In genomic region chr3:122026676-122027075, GRCm38 (mm10) we compare ENCODE assay signal across 11 mouse cellular contexts. TPM values are rescaled to one million over a fixed set of nuclear protein-coding genes. Genes with fewer than 3 reads are reported as not detected.
DNase-seq lines count a peak whose midpoint lies in the region; ATAC-seq and TF ChIP-seq lines count a peak whose summit lies in the region.
"Had no signal": no experiment of that assay in that cellular context is flagged by ENCODE, and none has a peak within 500 bp of the region (broad histone marks: within the 10 kb centered on the region; RNA-seq: fewer than 3 reads in every experiment).

No protein-coding gene starts in this region.

- no peak for TF ChIP-seq POLR2A in heart, adult 2 months (IDR thresholded peaks at IDR 0.05; ENCODE audit: insufficient read depth, low read depth, low read length)

- H3K36me3 ChIP-seq in heart, adult 2 months (ENCODE audit: control insufficient read depth, insufficient read depth, low read length) = no peaks in the 10 kb centered on the region
- no peaks in the 10 kb centered on the region for H3K36me3 ChIP-seq in lung, postnatal 0 days (ENCODE audit: insufficient read depth, low read length)
- no peaks in the 10 kb centered on the region for H3K36me3 ChIP-seq in kidney, embryonic 16.5 days (ENCODE audit: insufficient read depth, low read length)
- H3K36me3 ChIP-seq in forebrain, embryonic 14.5 days (ENCODE audit: control insufficient read depth, insufficient read depth, low read length) = no peaks in the 10 kb centered on the region
- H3K36me3 ChIP-seq: liver, embryonic 13.5 days had no signal

- intact Hi-C loops in heart, adult 2 months (cut with DNase I) = no loop called here
- intact Hi-C loops in heart, postnatal 25 days (cut with DNase I) = no loop called here

- peak overlapping the region; percentile 42 for H3K27ac ChIP-seq in heart, adult 2 months
- H3K27ac ChIP-seq in lung, postnatal 0 days (ENCODE audit: low read length) = no peak overlapping the region
- peak overlapping the region; percentile 29 for H3K27ac ChIP-seq in kidney, embryonic 16.5 days (ENCODE audit: low read length)
- no peak overlapping the region for H3K27ac ChIP-seq in forebrain, embryonic 14.5 days (ENCODE audit: low read depth, low read length)
- H3K27ac ChIP-seq: liver, embryonic 13.5 days had no signal

- H3K9me3 ChIP-seq in lung, postnatal 0 days (ENCODE audit: low read length) = no peaks in the 10 kb centered on the region
- H3K9me3 ChIP-seq in kidney, embryonic 16.5 days (ENCODE audit: low read length) = no peaks in the 10 kb centered on the region
- H3K9me3 ChIP-seq in forebrain, embryonic 14.5 days (replicated peaks; ENCODE audit: control insufficient read depth, low read length) = no peaks in the 10 kb centered on the region
- H3K9me3 ChIP-seq: liver, embryonic 13.5 days; megakaryocyte, embryonic 14.5 days had no signal

- H3K27me3 ChIP-seq in heart, adult 2 months (ENCODE audit: control insufficient read depth, insufficient read depth, low read length) = no peaks in the 10 kb centered on the region
- no peaks in the 10 kb centered on the region for H3K27me3 ChIP-seq in lung, postnatal 0 days (replicated peaks; ENCODE audit: insufficient read depth, low read length)
- H3K27me3 ChIP-seq in kidney, embryonic 16.5 days (ENCODE audit: insufficient read depth, low read length) = no peaks in the 10 kb centered on the region
- no peaks in the 10 kb centered on the region for H3K27me3 ChIP-seq in forebrain, embryonic 14.5 days (replicated peaks; ENCODE audit: control insufficient read depth, insufficient read depth, low read length)
- H3K27me3 ChIP-seq: liver, embryonic 13.5 days; megakaryocyte, embryonic 14.5 days had no signal

- H3K4me2 ChIP-seq in lung, postnatal 0 days (replicated peaks; ENCODE audit: low read depth, low read length) = no peak overlapping the region
- no peak overlapping the region for H3K4me2 ChIP-seq in kidney, embryonic 16.5 days (replicated peaks; ENCODE audit: low read depth, low read length)
- H3K4me2 ChIP-seq in forebrain, embryonic 14.5 days (ENCODE audit: low read length) = no peak overlapping the region
- H3K4me2 ChIP-seq: liver, embryonic 13.5 days had no signal

- no peak for DNase-seq in heart, adult 2 months
- DNase-seq in heart, postnatal 25 days (ENCODE audit: low spot score) = no peak
- DNase-seq in lung, postnatal 0 days (ENCODE audit: low spot score) = peak; percentile 38
- no peak for DNase-seq in lung, postnatal 25 days (ENCODE audit: low spot score)
- DNase-seq in forebrain, embryonic 14.5 days (ENCODE audit: low spot score) = no peak
- DNase-seq in cerebellum, postnatal 14 days = no peak
- no peak for DNase-seq in layer of hippocampus, postnatal 14 days (ENCODE audit: low spot score in 2 of 2)
- DNase-seq: liver, embryonic 13.5 days; spleen, adult 18-20 months had no signal

- 40% methylated on average over 5 of the region's 5 CpGs for WGBS in heart, adult 2 months
- WGBS in lung, postnatal 0 days = 31% methylated on average over 5 of the region's 5 CpGs
- 54% methylated on average over 5 of the region's 5 CpGs for WGBS in kidney, embryonic 16.5 days
- 65% methylated on average over 5 of the region's 5 CpGs for WGBS in forebrain, embryonic 14.5 days

- TF ChIP-seq EP300 in heart, adult 2 months (IDR thresholded peaks at IDR 0.05; ENCODE audit: insufficient read depth, low read depth, low read length) = no peak
- TF ChIP-seq EP300 in lung, postnatal 0 days (IDR thresholded peaks at IDR 0.05) = no peak

- 0 out of 2 replicates have a peak, but pooled peaks cover 2% of the 10 kb centered on the region for H3K4me1 ChIP-seq in heart, adult 2 months (ENCODE audit: control insufficient read depth, insufficient read depth, low read length)
- H3K4me1 ChIP-seq in lung, postnatal 0 days (ENCODE audit: insufficient read depth, low read depth, low read length) = no peaks in the 10 kb centered on the region
- no peaks in the 10 kb centered on the region for H3K4me1 ChIP-seq in kidney, embryonic 16.5 days (ENCODE audit: insufficient read depth, low read length)
- H3K4me1 ChIP-seq in forebrain, embryonic 14.5 days (ENCODE audit: control insufficient read depth, insufficient read depth, low read length) = no peaks in the 10 kb centered on the region
- H3K4me1 ChIP-seq: liver, embryonic 13.5 days had no signal

- no peak overlapping the region for H3K4me3 ChIP-seq in heart, adult 2 months
- H3K4me3 ChIP-seq in lung, postnatal 0 days (ENCODE audit: low read depth, low read length) = no peak overlapping the region
- H3K4me3 ChIP-seq in kidney, embryonic 16.5 days (ENCODE audit: low read length) = no peak overlapping the region
- no peak overlapping the region for H3K4me3 ChIP-seq in forebrain, embryonic 14.5 days (ENCODE audit: low read depth, low read length)
- H3K4me3 ChIP-seq: liver, embryonic 13.5 days; megakaryocyte, embryonic 14.5 days had no signal

- no peaks in the 10 kb centered on the region for H3K79me2 ChIP-seq in heart, adult 2 months (replicated peaks; ENCODE audit: control insufficient read depth, insufficient read depth, low read length)

- ATAC-seq in lung, postnatal 0 days = peak; percentile 12; the same call in 1 of the 2 replicates
- no peak for ATAC-seq in kidney, embryonic 16.5 days (ENCODE audit: low FRiP score, low TSS enrichment)
- ATAC-seq in forebrain, embryonic 14.5 days = no peak

- TF ChIP-seq CTCF in heart, adult 2 months (IDR thresholded peaks at IDR 0.05) = no peak
- TF ChIP-seq CTCF in lung, postnatal 0 days (IDR thresholded peaks at IDR 0.05) = no peak

- H3K9ac ChIP-seq in heart, adult 2 months (ENCODE audit: low read depth, low read length) = no peak overlapping the region
- no peak overlapping the region for H3K9ac ChIP-seq in lung, postnatal 0 days (replicated peaks; ENCODE audit: low read depth)
- no peak overlapping the region for H3K9ac ChIP-seq in kidney, embryonic 16.5 days (replicated peaks; ENCODE audit: low read length)
- no peak overlapping the region for H3K9ac ChIP-seq in forebrain, embryonic 14.5 days (ENCODE audit: low read length)
- H3K9ac ChIP-seq: liver, embryonic 13.5 days had no signal

RNA-seq across cellular contexts. Expression of gene Abca4, which starts 17.6 kb away (rescaled TPM):
- 1 to 10 TPM; 1.6 to 2.3 TPM for total RNA-seq in heart, adult 2 months (2021)
- 2.6 TPM in 2 replicates for polyA plus RNA-seq in heart, adult 2 months (2012; rRNA removed)
- total RNA-seq in heart, postnatal 25 days (2021) = 1 to 10 TPM; 2.3 TPM
- polyA plus RNA-seq in lung, postnatal 0 days (2015; fragmentation: Nextera tagmentation; extraction: Ambion mirVana) = 2.3 and 2.5 TPM in 2 replicates
- polyA plus RNA-seq in kidney, embryonic 16.5 days (2015; fragmentation: Nextera tagmentation; extraction: Ambion mirVana) = 0.73 and 1.4 TPM in 2 replicates
- polyA plus RNA-seq in forebrain, embryonic 14.5 days (2014; fragmentation: Nextera tagmentation; extraction: Ambion mirVana) = 0.48 and 1.4 TPM in 2 replicates
- total RNA-seq in layer of hippocampus, postnatal 14 days (2021) = 1 to 10 TPM; 2.6 to 6.6 TPM

Comparison
In these comparisons a context has a peak if more than half of its experiments do, and no peak if none do; other contexts are left out.
1. H3K27ac ChIP-seq: peak in heart, adult 2 months (single experiment) and kidney, embryonic 16.5 days (single experiment); none in lung, postnatal 0 days (single experiment) and forebrain, embryonic 14.5 days (single experiment).